Mouse (Mus musculus): ENCODE data around the gene Tppp3. TPM values are rescaled to one million over a fixed set of nuclear protein-coding genes. Genes with fewer than 3 reads are reported as not detected.

Tppp3 gene
- polyA plus RNA-seq, 1 experiment from 2014 or later = 18.3 TPM

- Histone ChIP-seq H3K27me3 (ENCODE audit: control insufficient read depth, insufficient read depth, low read length) (no peaks in the 10 kb centered on the region), H3K9me3 (ENCODE audit: control insufficient read depth, low read length) (no peaks in the 10 kb centered on the region), H3K4me2 (replicated peaks; ENCODE audit: low read depth, low read length) (no peak overlapping the region; the same call in 1 of the 2 replicates), H3K4me3 (ENCODE audit: low read length) (no peak overlapping the region), H3K36me3 (ENCODE audit: control insufficient read depth, insufficient read depth, low read length) (no peaks in the 10 kb centered on the region), H3K4me1 (ENCODE audit: control insufficient read depth, insufficient read depth, low read length) (peaks cover 16% of the 10 kb centered on the region; the same call in 1 of the 2 replicates), H3K9ac (ENCODE audit: low read depth, low read length) (peak overlapping the region; percentile 28; the same call in 1 of the 2 replicates), H3K27ac (ENCODE audit: low read depth, low read length) (peak overlapping the region; percentile 20; the same call in 1 of the 2 replicates)
- ATAC-seq (ENCODE audit: low FRiP score, low TSS enrichment) = no peak
- 64% methylated on average over 3 of the region's 3 CpGs for WGBS
Measured at GRCm38 (mm10) chr8:105494566-105494965, 23.2 kb upstream of the Tppp3 start.

- ATAC-seq (ENCODE audit: low FRiP score, low TSS enrichment) = no peak
- Histone ChIP-seq H3K9ac (ENCODE audit: low read depth, low read length) (no peak overlapping the region), H3K36me3 (ENCODE audit: control insufficient read depth, insufficient read depth, low read length) (no peaks in the 10 kb centered on the region), H3K4me1 (ENCODE audit: control insufficient read depth, insufficient read depth, low read length) (peaks cover 16% of the 10 kb centered on the region; the same call in 1 of the 2 replicates), H3K27me3 (ENCODE audit: control insufficient read depth, insufficient read depth, low read length) (no peaks in the 10 kb centered on the region), H3K4me3 (ENCODE audit: low read length) (no peak overlapping the region), H3K27ac (ENCODE audit: low read depth, low read length) (no peak overlapping the region), H3K9me3 (ENCODE audit: control insufficient read depth, low read length) (no peaks in the 10 kb centered on the region), H3K4me2 (replicated peaks; ENCODE audit: low read depth, low read length) (no peak overlapping the region)
- 17% methylated on average over 3 of the region's 3 CpGs for WGBS
Measured at GRCm38 (mm10) chr8:105493495-105493894, 22.2 kb upstream of the Tppp3 start.

DNA sequence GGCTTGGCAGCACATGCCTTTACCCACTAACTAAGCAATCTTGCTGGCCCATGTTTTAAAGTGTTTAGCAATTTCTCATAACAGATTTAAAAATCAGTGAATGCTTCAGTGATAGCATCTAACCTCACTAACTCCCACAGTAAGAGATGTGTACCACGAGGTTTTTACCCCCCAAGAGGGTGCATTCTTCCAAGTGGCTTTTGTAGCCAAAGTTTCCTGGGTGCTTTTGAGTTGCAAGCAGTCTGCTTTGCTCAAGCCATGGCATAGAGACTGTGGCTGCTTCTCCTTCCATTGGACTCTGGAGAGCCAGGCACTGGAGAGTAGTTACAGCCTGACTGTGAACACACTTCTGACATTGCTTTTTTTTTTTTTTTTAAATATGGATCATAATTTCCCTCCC lies 18.0 kb upstream of the Tppp3 start:
- no peak overlapping the region for H3K4me3 ChIP-seq (ENCODE audit: low read length)
- H3K4me2 ChIP-seq (replicated peaks; ENCODE audit: low read depth, low read length) = no peak overlapping the region
- 63% methylated on average over 1 of the region's 1 CpGs for WGBS
- H3K27me3 ChIP-seq (ENCODE audit: control insufficient read depth, insufficient read depth, low read length) = no peaks in the 10 kb centered on the region
- H3K9ac ChIP-seq (ENCODE audit: low read depth, low read length) = no peak overlapping the region
- ATAC-seq (ENCODE audit: low FRiP score, low TSS enrichment) = no peak
- no peaks in the 10 kb centered on the region for H3K9me3 ChIP-seq (ENCODE audit: control insufficient read depth, low read length)
- H3K4me1 ChIP-seq (ENCODE audit: control insufficient read depth, insufficient read depth, low read length) = peaks cover 3% of the 10 kb centered on the region; the same call in 1 of the 2 replicates
- H3K36me3 ChIP-seq (ENCODE audit: control insufficient read depth, insufficient read depth, low read length) = peaks cover 7% of the 10 kb centered on the region; the same call in 1 of the 2 replicates
- no peak overlapping the region for H3K27ac ChIP-seq (ENCODE audit: low read depth, low read length)

DNA sequence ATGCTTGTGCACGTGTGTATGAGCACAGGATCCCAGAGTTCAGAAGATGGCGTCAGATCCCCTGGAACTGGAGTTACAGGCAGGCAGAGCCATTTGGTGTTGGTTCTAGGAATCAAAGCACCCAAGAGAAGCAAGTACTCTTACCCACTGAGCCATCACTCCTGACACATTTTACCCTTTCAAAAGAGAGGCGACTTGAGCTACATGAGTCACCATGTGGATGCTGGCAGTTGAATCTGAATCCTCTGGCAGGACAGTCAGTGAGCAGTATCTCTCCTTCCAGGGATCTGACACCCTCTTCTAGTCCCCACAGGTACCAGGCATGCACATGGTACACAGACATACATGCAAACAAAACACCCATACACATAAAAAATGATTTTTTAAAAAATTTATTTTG lies 16.8 kb upstream of the Tppp3 start:
- H3K4me3 ChIP-seq (ENCODE audit: low read length) = no peak overlapping the region
- H3K9me3 ChIP-seq (ENCODE audit: control insufficient read depth, low read length) = no peaks in the 10 kb centered on the region
- 61% methylated on average over 3 of the region's 3 CpGs for WGBS
- peaks cover 4% of the 10 kb centered on the region; the same call in 1 of the 2 replicates for H3K4me1 ChIP-seq (ENCODE audit: control insufficient read depth, insufficient read depth, low read length)
- no peak overlapping the region for H3K4me2 ChIP-seq (replicated peaks; ENCODE audit: low read depth, low read length)
- no peak for ATAC-seq (ENCODE audit: low FRiP score, low TSS enrichment)
- peaks cover 7% of the 10 kb centered on the region; the same call in 1 of the 2 replicates for H3K36me3 ChIP-seq (ENCODE audit: control insufficient read depth, insufficient read depth, low read length)
- H3K9ac ChIP-seq (ENCODE audit: low read depth, low read length) = no peak overlapping the region
- no peaks in the 10 kb centered on the region for H3K27me3 ChIP-seq (ENCODE audit: control insufficient read depth, insufficient read depth, low read length)
- no peak overlapping the region for H3K27ac ChIP-seq (ENCODE audit: low read depth, low read length)

DNA sequence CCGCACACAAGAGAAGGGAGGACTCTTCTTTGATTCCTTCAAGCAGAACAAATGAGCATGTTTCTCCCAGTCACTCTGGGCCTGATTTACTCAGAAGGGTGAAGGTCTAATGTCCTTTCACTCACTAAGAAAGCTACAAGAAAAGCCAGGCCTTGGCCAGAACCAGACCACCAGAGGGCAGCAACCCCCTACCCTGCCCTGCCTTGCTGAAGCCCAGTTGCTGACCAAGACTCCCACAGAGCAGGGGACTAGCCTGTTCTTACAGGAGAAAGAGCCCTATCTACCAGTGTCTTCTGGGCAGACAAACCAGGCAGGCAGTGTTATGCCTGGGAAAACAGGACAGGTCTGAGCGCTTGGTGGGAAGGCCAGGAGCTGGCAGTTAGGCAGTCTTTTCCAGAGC lies 13.1 kb upstream of the Tppp3 start:
- H3K4me2 ChIP-seq (replicated peaks; ENCODE audit: low read depth, low read length) = no peak overlapping the region
- 15% methylated on average over 2 of the region's 2 CpGs for WGBS
- H3K4me1 ChIP-seq (ENCODE audit: control insufficient read depth, insufficient read depth, low read length) = peaks cover 7% of the 10 kb centered on the region; the same call in 1 of the 2 replicates
- H3K9me3 ChIP-seq (ENCODE audit: control insufficient read depth, low read length) = no peaks in the 10 kb centered on the region
- no peak overlapping the region for H3K9ac ChIP-seq (ENCODE audit: low read depth, low read length)
- H3K27me3 ChIP-seq (ENCODE audit: control insufficient read depth, insufficient read depth, low read length) = no peaks in the 10 kb centered on the region
- H3K4me3 ChIP-seq (ENCODE audit: low read length) = no peak overlapping the region
- peaks cover 7% of the 10 kb centered on the region; the same call in 1 of the 2 replicates for H3K36me3 ChIP-seq (ENCODE audit: control insufficient read depth, insufficient read depth, low read length)
- H3K27ac ChIP-seq (ENCODE audit: low read depth, low read length) = 0 out of 2 replicates have a peak overlapping the region, but pooled peaks have one; percentile 5
- ATAC-seq (ENCODE audit: low FRiP score, low TSS enrichment) = peak; percentile 80

- ATAC-seq (ENCODE audit: low FRiP score, low TSS enrichment) = peak; percentile 41; the same call in 1 of the 2 replicates
- no peak overlapping the region for H3K4me3 ChIP-seq (ENCODE audit: low read length)
- 0 out of 2 replicates have a peak overlapping the region, but pooled peaks have one; percentile 5 for H3K27ac ChIP-seq (ENCODE audit: low read depth, low read length)
- 49% methylated on average over 3 of the region's 3 CpGs for WGBS
- H3K9me3 ChIP-seq (ENCODE audit: control insufficient read depth, low read length) = no peaks in the 10 kb centered on the region
- H3K4me2 ChIP-seq (replicated peaks; ENCODE audit: low read depth, low read length) = no peak overlapping the region
- H3K9ac ChIP-seq (ENCODE audit: low read depth, low read length) = no peak overlapping the region
- no peaks in the 10 kb centered on the region for H3K27me3 ChIP-seq (ENCODE audit: control insufficient read depth, insufficient read depth, low read length)
- peaks cover 7% of the 10 kb centered on the region; the same call in 1 of the 2 replicates for H3K4me1 ChIP-seq (ENCODE audit: control insufficient read depth, insufficient read depth, low read length)
- H3K36me3 ChIP-seq (ENCODE audit: control insufficient read depth, insufficient read depth, low read length) = peaks cover 7% of the 10 kb centered on the region; the same call in 1 of the 2 replicates
Measured at GRCm38 (mm10) chr8:105484030-105484368, 12.7 kb upstream of the Tppp3 start.

GRCm38 (mm10) chr8:105483212-105484029 lies 12.1 kb upstream of the Tppp3 start:
- WGBS = 37% methylated on average over 14 of the region's 14 CpGs
- peaks cover 7% of the 10 kb centered on the region; the same call in 1 of the 2 replicates for H3K4me1 ChIP-seq (ENCODE audit: control insufficient read depth, insufficient read depth, low read length)
- H3K27me3 ChIP-seq (ENCODE audit: control insufficient read depth, insufficient read depth, low read length) = no peaks in the 10 kb centered on the region
- no peaks in the 10 kb centered on the region for H3K9me3 ChIP-seq (ENCODE audit: control insufficient read depth, low read length)
- H3K36me3 ChIP-seq (ENCODE audit: control insufficient read depth, insufficient read depth, low read length) = peaks cover 10% of the 10 kb centered on the region
- 0 out of 2 replicates have a peak overlapping the region, but pooled peaks have one; percentile 5 for H3K27ac ChIP-seq (ENCODE audit: low read depth, low read length)
- H3K4me2 ChIP-seq (replicated peaks; ENCODE audit: low read depth, low read length) = no peak overlapping the region
- peak; percentile 47; the same call in 1 of the 2 replicates for ATAC-seq (ENCODE audit: low FRiP score, low TSS enrichment)
- 0 out of 2 replicates have a peak overlapping the region, but pooled peaks have one; percentile 24 for H3K9ac ChIP-seq (ENCODE audit: low read depth, low read length)
- H3K4me3 ChIP-seq (ENCODE audit: low read length) = no peak overlapping the region

DNA sequence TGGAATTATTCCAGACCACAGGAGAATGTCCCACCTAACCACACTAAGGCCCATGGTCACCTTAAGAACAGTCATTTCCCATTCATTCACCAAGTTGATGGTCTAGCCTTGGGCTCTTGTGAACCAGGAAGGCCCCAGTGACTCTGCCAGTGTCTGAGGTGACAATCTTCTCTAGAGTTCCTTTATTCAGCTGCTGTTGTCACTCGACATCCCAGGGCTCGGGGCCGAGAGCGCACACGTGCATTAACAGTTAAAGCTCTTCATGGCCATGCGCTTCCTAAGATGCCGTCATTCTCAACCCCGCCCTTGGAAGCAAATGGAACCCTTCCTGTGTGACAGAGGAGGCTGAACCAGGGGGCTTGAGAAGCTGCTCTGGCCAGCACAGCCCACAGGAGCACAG lies 10.8 kb upstream of the Tppp3 start:
- H3K27me3 ChIP-seq (ENCODE audit: control insufficient read depth, insufficient read depth, low read length) = no peaks in the 10 kb centered on the region
- H3K4me3 ChIP-seq (ENCODE audit: low read length) = no peak overlapping the region
- no peaks in the 10 kb centered on the region for H3K9me3 ChIP-seq (ENCODE audit: control insufficient read depth, low read length)
- no peak overlapping the region for H3K27ac ChIP-seq (ENCODE audit: low read depth, low read length)
- no peak overlapping the region for H3K9ac ChIP-seq (ENCODE audit: low read depth, low read length)
- H3K4me2 ChIP-seq (replicated peaks; ENCODE audit: low read depth, low read length) = no peak overlapping the region
- WGBS = 78% methylated on average over 8 of the region's 8 CpGs
- peaks cover 7% of the 10 kb centered on the region; the same call in 1 of the 2 replicates for H3K4me1 ChIP-seq (ENCODE audit: control insufficient read depth, insufficient read depth, low read length)
- peaks cover 12% of the 10 kb centered on the region for H3K36me3 ChIP-seq (ENCODE audit: control insufficient read depth, insufficient read depth, low read length)
- no peak for ATAC-seq (ENCODE audit: low FRiP score, low TSS enrichment)

DNA sequence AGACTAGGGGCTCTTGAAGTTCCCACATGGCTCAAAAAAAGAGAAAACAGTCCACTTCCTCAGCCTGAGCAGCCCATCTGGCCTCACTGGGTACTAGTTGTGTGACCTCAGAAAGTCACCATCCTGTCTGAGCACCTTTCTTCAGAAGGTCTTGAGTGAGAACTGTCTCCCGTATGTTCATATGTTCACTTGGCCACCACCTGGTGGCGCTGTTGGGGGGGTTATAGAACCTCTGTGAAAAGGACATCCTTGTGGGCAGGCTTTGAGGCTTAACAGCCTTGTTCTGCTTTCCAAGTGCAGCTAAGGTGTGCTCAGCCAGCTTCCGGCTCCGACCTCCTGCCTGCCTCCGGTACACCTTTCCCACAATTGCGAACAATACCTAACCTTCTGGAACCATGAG lies 10.1 kb upstream of the Tppp3 start:
- WGBS = 73% methylated on average over 6 of the region's 6 CpGs
- H3K4me3 ChIP-seq (ENCODE audit: low read length) = no peak overlapping the region

More for the DNA sequence above, 10.1 kb upstream of the Tppp3 start:
- ATAC-seq (ENCODE audit: low FRiP score, low TSS enrichment) = no peak
- no peak overlapping the region; the same call in 1 of the 2 replicates for H3K27ac ChIP-seq (ENCODE audit: low read depth, low read length)
- peaks cover 7% of the 10 kb centered on the region; the same call in 1 of the 2 replicates for H3K4me1 ChIP-seq (ENCODE audit: control insufficient read depth, insufficient read depth, low read length)
- H3K36me3 ChIP-seq (ENCODE audit: control insufficient read depth, insufficient read depth, low read length) = peaks cover 12% of the 10 kb centered on the region
- H3K27me3 ChIP-seq (ENCODE audit: control insufficient read depth, insufficient read depth, low read length) = no peaks in the 10 kb centered on the region
- H3K4me2 ChIP-seq (replicated peaks; ENCODE audit: low read depth, low read length) = no peak overlapping the region
- H3K9ac ChIP-seq (ENCODE audit: low read depth, low read length) = no peak overlapping the region
- H3K9me3 ChIP-seq (ENCODE audit: control insufficient read depth, low read length) = no peaks in the 10 kb centered on the region

Data from kidney, embryonic 14.5 days (tissue).